Mouse (Mus musculus): Measurements from ENCODE around the gene 3110009E18Rik. TPM values are rescaled to one million over a fixed set of nuclear protein-coding genes. Genes with fewer than 3 reads are reported as not detected.

3110009E18Rik gene
- polyA plus RNA-seq, 1 experiment from 2014 or later, result 19.4 TPM

- no peaks in the 10 kb centered on the region for H3K36me3 ChIP-seq (ENCODE audit: control insufficient read depth, insufficient read depth, low read length)
- WGBS, result 87% methylated on average over 6 of the region's 6 CpGs
- H3K4me2 ChIP-seq (ENCODE audit: low read depth), result no peak overlapping the region
- DNase-seq (ENCODE audit: low spot score), result no peak
- H3K27me3 ChIP-seq (ENCODE audit: control insufficient read depth, insufficient read depth, low read length), result no peaks in the 10 kb centered on the region
- no peak overlapping the region for H3K4me3 ChIP-seq (ENCODE audit: low read depth, low read length)
- H3K9ac ChIP-seq (ENCODE audit: low read length), result no peak overlapping the region
- ATAC-seq (ENCODE audit: insufficient read depth, low FRiP score, low TSS enrichment), result no peak
- no peaks in the 10 kb centered on the region for H3K4me1 ChIP-seq (ENCODE audit: control insufficient read depth, insufficient read depth, low read length)
- no peaks in the 10 kb centered on the region for H3K9me3 ChIP-seq (ENCODE audit: control insufficient read depth, low read length)
- no peak overlapping the region for H3K27ac ChIP-seq (ENCODE audit: low read depth, low read length)
Observed at GRCm38 (mm10) chr1:120125471-120125870, 4.5 kb downstream of the 3110009E18Rik start.

- ATAC-seq (ENCODE audit: insufficient read depth, low FRiP score, low TSS enrichment), result no peak
- Histone ChIP-seq H3K27me3 (ENCODE audit: control insufficient read depth, insufficient read depth, low read length) (no peaks in the 10 kb centered on the region), H3K27ac (ENCODE audit: low read depth, low read length) (no peak overlapping the region), H3K4me2 (ENCODE audit: low read depth) (no peak overlapping the region), H3K36me3 (ENCODE audit: control insufficient read depth, insufficient read depth, low read length) (no peaks in the 10 kb centered on the region), H3K9ac (ENCODE audit: low read length) (no peak overlapping the region), H3K4me3 (ENCODE audit: low read depth, low read length) (no peak overlapping the region), H3K9me3 (ENCODE audit: control insufficient read depth, low read length) (no peaks in the 10 kb centered on the region), H3K4me1 (ENCODE audit: control insufficient read depth, insufficient read depth, low read length) (no peaks in the 10 kb centered on the region)
- 84% methylated on average over 9 of the region's 9 CpGs for WGBS
- no peak for DNase-seq (ENCODE audit: low spot score)
Observed at GRCm38 (mm10) chr1:120126318-120126717, 5.3 kb downstream of the 3110009E18Rik start.

- DNase-seq (ENCODE audit: low spot score), result no peak
- H3K4me1 ChIP-seq (ENCODE audit: control insufficient read depth, insufficient read depth, low read length), result no peaks in the 10 kb centered on the region
- H3K4me2 ChIP-seq (ENCODE audit: low read depth), result no peak overlapping the region
- no peak overlapping the region for H3K9ac ChIP-seq (ENCODE audit: low read length)
- no peaks in the 10 kb centered on the region for H3K9me3 ChIP-seq (ENCODE audit: control insufficient read depth, low read length)
- H3K27ac ChIP-seq (ENCODE audit: low read depth, low read length), result no peak overlapping the region
- H3K27me3 ChIP-seq (ENCODE audit: control insufficient read depth, insufficient read depth, low read length), result no peaks in the 10 kb centered on the region
- no peaks in the 10 kb centered on the region for H3K36me3 ChIP-seq (ENCODE audit: control insufficient read depth, insufficient read depth, low read length)
- no peak overlapping the region for H3K4me3 ChIP-seq (ENCODE audit: low read depth, low read length)
- no peak for ATAC-seq (ENCODE audit: insufficient read depth, low FRiP score, low TSS enrichment)
- WGBS, result 82% methylated on average over 1 of the region's 1 CpGs
Observed at GRCm38 (mm10) chr1:120132376-120132775, 11.4 kb downstream of the 3110009E18Rik start.

GRCm38 (mm10) chr1:120135934-120136786, 15.2 kb downstream of the 3110009E18Rik start:
- no peak overlapping the region for H3K4me3 ChIP-seq (ENCODE audit: low read depth, low read length)
- H3K4me2 ChIP-seq (ENCODE audit: low read depth), result no peak overlapping the region
- no peak overlapping the region for H3K9ac ChIP-seq (ENCODE audit: low read length)
- H3K4me1 ChIP-seq (ENCODE audit: control insufficient read depth, insufficient read depth, low read length), result no peaks in the 10 kb centered on the region
- H3K36me3 ChIP-seq (ENCODE audit: control insufficient read depth, insufficient read depth, low read length), result no peaks in the 10 kb centered on the region
- H3K27me3 ChIP-seq (ENCODE audit: control insufficient read depth, insufficient read depth, low read length), result no peaks in the 10 kb centered on the region
- no peaks in the 10 kb centered on the region for H3K9me3 ChIP-seq (ENCODE audit: control insufficient read depth, low read length)
- DNase-seq (ENCODE audit: low spot score) (no peak), ATAC-seq (ENCODE audit: insufficient read depth, low FRiP score, low TSS enrichment) (no peak)
- no peak overlapping the region for H3K27ac ChIP-seq (ENCODE audit: low read depth, low read length)
- WGBS, result 86% methylated on average over 7 of the region's 7 CpGs

- no peaks in the 10 kb centered on the region for H3K27me3 ChIP-seq (ENCODE audit: control insufficient read depth, insufficient read depth, low read length)
- H3K9me3 ChIP-seq (ENCODE audit: control insufficient read depth, low read length), result no peaks in the 10 kb centered on the region
- 26% methylated on average over 7 of the region's 7 CpGs for WGBS
- H3K4me2 ChIP-seq (ENCODE audit: low read depth), result no peak overlapping the region
- no peak overlapping the region for H3K4me3 ChIP-seq (ENCODE audit: low read depth, low read length)
- H3K4me1 ChIP-seq (ENCODE audit: control insufficient read depth, insufficient read depth, low read length), result no peaks in the 10 kb centered on the region
- peak; percentile 54; the same call in 1 of the 2 replicates for ATAC-seq (ENCODE audit: insufficient read depth, low FRiP score, low TSS enrichment)
- H3K27ac ChIP-seq (ENCODE audit: low read depth, low read length), result no peak overlapping the region
- no peak for DNase-seq (ENCODE audit: low spot score)
- H3K9ac ChIP-seq (ENCODE audit: low read length), result no peak overlapping the region
- H3K36me3 ChIP-seq (ENCODE audit: control insufficient read depth, insufficient read depth, low read length), result no peaks in the 10 kb centered on the region
Observed at GRCm38 (mm10) chr1:120138923-120139540, 18.0 kb downstream of the 3110009E18Rik start.

- no peak for DNase-seq (ENCODE audit: low spot score)
- WGBS, result 85% methylated on average over 9 of the region's 9 CpGs
- Histone ChIP-seq H3K4me3 (ENCODE audit: low read depth, low read length) (no peak overlapping the region), H3K4me2 (ENCODE audit: low read depth) (no peak overlapping the region), H3K4me1 (ENCODE audit: control insufficient read depth, insufficient read depth, low read length) (no peaks in the 10 kb centered on the region), H3K27ac (ENCODE audit: low read depth, low read length) (no peak overlapping the region), H3K27me3 (ENCODE audit: control insufficient read depth, insufficient read depth, low read length) (no peaks in the 10 kb centered on the region), H3K36me3 (ENCODE audit: control insufficient read depth, insufficient read depth, low read length) (no peaks in the 10 kb centered on the region), H3K9ac (ENCODE audit: low read length) (no peak overlapping the region), H3K9me3 (ENCODE audit: control insufficient read depth, low read length) (no peaks in the 10 kb centered on the region)
- no peak for ATAC-seq (ENCODE audit: insufficient read depth, low FRiP score, low TSS enrichment)
Observed at GRCm38 (mm10) chr1:120140144-120140693, 19.2 kb downstream of the 3110009E18Rik start.

- Histone ChIP-seq H3K4me1 (ENCODE audit: control insufficient read depth, insufficient read depth, low read length) (no peaks in the 10 kb centered on the region), H3K4me2 (ENCODE audit: low read depth) (no peak overlapping the region), H3K9me3 (ENCODE audit: control insufficient read depth, low read length) (no peaks in the 10 kb centered on the region), H3K4me3 (ENCODE audit: low read depth, low read length) (no peak overlapping the region), H3K9ac (ENCODE audit: low read length) (no peak overlapping the region), H3K27me3 (ENCODE audit: control insufficient read depth, insufficient read depth, low read length) (no peaks in the 10 kb centered on the region), H3K27ac (ENCODE audit: low read depth, low read length) (no peak overlapping the region), H3K36me3 (ENCODE audit: control insufficient read depth, insufficient read depth, low read length) (no peaks in the 10 kb centered on the region)
- 93% methylated on average over 5 of the region's 5 CpGs for WGBS
- ATAC-seq (ENCODE audit: insufficient read depth, low FRiP score, low TSS enrichment) (no peak), DNase-seq (ENCODE audit: low spot score) (no peak)
Observed at GRCm38 (mm10) chr1:120142551-120142950, 21.6 kb downstream of the 3110009E18Rik start.

- H3K36me3 ChIP-seq (ENCODE audit: control insufficient read depth, insufficient read depth, low read length), result no peaks in the 10 kb centered on the region
Observed at GRCm38 (mm10) chr1:120145527-120146216, 24.7 kb downstream of the 3110009E18Rik start.

More at GRCm38 (mm10) chr1:120145527-120146216, 24.7 kb downstream of the 3110009E18Rik start:
- H3K4me3 ChIP-seq (ENCODE audit: low read depth, low read length), result no peak overlapping the region
- no peak for DNase-seq (ENCODE audit: low spot score)
- no peaks in the 10 kb centered on the region for H3K9me3 ChIP-seq (ENCODE audit: control insufficient read depth, low read length)
- H3K4me2 ChIP-seq (ENCODE audit: low read depth), result no peak overlapping the region
- H3K4me1 ChIP-seq (ENCODE audit: control insufficient read depth, insufficient read depth, low read length), result no peaks in the 10 kb centered on the region
- no peak overlapping the region for H3K27ac ChIP-seq (ENCODE audit: low read depth, low read length)
- no peak overlapping the region for H3K9ac ChIP-seq (ENCODE audit: low read length)
- H3K27me3 ChIP-seq (ENCODE audit: control insufficient read depth, insufficient read depth, low read length), result no peaks in the 10 kb centered on the region
- 86% methylated on average over 8 of the region's 8 CpGs for WGBS
- no peak for ATAC-seq (ENCODE audit: insufficient read depth, low FRiP score, low TSS enrichment)

Data from neural tube, embryonic 11.5 days (tissue).